Mouse (Mus musculus) kidney, postnatal 14 days (tissue): ENCODE data around the gene Gm38394.
"Not testable (repeated sequence)": the region's sequence is repeated elsewhere in the genome, so short reads cannot be mapped to it uniquely, and the experiment has no call there.

Experiments used
- DNase-seq: peaks from one replicate; pipeline ENCODE4 v3.0.0; 2022; ENCODE audit warnings: mixed read lengths

Gm38394 gene

DNA sequence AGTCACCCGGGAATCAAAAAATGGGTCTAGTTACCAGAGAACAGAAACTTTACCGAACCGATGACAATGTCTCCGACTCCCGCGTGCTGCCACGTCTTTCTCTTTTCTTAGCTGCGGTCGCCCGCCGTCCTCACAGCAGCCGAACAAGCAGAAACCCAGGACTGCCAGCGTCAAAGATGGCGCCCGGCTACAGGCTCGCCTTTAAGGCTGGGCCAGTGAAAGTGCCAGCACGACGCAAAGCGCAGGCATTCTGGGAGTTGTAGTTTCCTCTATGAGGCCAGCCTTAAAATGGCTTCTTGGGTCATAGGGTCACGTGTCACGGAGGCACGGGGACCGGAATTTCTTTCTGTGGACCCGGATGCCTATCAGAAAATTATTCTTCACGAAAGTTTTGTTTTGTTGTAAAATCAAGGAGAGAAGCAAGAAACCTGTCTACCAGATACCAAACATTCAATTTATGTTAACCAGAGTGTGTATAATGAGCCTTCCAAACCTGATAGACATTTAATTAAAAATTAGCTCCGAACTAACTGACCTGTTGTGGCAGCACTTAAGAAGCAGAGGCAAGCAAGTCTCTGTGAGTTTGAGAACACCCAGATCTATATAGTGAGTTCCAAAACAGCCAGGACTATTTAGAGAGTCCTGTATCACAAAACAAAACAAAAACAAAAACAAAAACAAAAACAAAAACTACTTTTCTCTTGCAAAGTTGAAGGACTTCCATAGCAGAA is at the start of gene Gm38394:
Gene Gm38394 (minus strand): TSS at position 116 of the 731 bp plus-strand sequence.
- DNase-seq = peak; percentile 95

DNA sequence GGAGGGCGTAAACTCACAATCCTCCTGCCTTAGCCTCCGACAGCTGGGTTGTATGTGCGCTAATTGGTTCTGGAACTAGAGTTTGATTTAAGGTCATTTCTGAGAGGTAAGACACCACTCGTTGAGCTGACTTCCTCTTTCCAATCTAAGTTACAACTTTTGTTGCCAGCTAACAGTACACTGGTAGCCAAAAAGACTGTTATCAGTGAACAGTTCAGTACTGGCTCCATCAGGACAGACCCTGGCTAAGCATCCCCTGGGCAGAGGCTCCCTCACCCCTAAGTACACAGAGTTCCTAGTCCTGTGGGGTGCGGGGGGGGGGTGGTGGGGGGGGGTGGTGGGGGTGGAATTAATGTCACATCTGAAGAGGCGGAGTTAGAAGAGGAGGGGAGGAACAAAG is 49.8 kb upstream of the Gm38394 start:
- DNase-seq = no peak

DNA sequence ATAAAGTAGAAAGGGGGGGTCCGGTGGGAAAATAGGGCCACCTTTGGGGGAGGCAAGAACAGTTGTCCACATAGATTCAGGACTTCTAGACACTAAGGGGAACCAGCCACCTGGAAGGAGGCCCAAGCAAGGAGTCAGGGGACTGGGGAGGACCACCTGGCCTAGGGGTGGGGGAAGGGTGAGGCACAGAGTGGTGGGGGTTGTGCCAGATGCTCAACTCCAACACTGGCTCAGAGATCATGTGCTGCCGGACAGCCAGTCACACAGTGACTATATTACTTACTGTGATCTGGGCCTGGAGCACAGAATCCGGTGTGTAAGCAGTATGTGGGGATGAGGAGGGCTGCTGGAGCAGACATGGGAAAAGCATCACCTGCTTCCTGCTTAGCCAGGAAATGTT is 48.2 kb upstream of the Gm38394 start:
- no peak for DNase-seq

DNA sequence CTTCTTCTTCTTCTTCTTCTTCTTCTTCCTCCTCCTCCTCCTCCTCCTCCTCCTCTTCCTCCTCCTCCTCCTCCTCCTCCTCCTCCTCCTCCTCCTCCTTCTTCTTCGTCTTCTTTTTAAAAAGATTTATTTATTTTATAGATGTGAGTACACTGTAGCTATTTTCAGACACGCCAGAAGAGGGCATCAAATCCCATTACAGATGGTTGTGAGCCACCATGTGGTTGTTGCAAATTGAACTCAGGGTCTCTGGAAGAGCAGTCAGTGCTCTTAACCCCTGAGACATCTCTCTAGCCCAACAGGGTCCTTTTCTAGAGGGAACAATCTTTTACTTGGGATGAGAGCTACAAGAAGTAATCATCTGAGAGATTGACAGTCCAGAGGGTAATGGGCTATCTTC is 40.7 kb upstream of the Gm38394 start:
- peak; percentile 41 for DNase-seq

GRCm38 (mm10) chr1:133697935-133698620 is 37.0 kb upstream of the Gm38394 start:
- DNase-seq = no peak

GRCm38 (mm10) chr1:133695901-133696300 is 34.8 kb upstream of the Gm38394 start:
- peak; percentile 92 for DNase-seq

DNA sequence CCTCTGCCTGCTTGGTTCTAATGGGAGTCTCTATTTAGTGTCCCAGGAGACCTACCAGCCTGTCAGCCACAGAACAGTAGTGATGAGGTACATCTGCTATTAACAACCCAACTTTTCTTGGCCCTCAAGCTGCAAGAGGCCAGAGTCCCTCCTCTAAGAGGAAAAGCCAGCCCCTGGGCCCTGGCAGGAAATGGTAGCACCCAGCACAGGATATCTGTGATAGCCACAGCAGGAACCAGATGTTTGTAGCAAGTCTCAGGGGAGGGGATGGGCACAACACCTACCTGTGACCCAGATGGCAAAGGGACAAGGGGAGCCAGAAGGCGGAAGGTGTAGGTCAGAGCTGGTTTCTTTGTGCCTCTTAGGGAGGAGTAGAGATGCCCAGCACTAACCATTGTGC is 33.8 kb upstream of the Gm38394 start:
- DNase-seq = peak; percentile 45

- DNase-seq = peak; percentile 47
Observed at GRCm38 (mm10) chr1:133694301-133694700, 33.2 kb upstream of the Gm38394 start.

DNA sequence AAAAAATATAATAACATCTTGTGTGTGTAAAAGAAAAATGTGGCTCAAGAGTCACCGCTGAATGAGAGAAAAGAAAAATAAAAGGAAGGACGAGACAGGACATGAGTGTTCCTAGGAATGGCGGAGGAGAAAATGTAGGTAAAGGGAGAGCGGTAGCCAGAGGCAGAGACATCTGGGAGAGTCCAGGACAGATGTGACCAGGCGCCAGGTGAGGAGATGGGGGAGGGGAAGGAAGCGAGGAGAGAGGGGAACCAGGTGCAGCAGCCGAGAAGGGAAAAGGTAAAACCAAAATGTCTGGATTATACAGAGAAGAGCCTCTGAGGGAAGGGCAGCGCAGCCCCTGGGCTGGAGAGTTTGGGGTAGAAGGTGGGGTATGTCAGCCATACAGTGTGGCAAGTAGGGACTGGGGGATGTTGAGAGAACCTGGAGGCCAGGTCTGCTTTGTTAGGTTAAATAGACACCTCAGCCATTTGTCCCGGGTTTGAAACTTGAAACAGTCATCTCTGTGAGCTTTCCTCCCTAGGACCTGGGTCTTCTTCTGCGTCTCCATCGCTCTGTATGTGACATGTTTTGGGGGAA is 32.5 kb upstream of the Gm38394 start:
- no peak for DNase-seq

DNA sequence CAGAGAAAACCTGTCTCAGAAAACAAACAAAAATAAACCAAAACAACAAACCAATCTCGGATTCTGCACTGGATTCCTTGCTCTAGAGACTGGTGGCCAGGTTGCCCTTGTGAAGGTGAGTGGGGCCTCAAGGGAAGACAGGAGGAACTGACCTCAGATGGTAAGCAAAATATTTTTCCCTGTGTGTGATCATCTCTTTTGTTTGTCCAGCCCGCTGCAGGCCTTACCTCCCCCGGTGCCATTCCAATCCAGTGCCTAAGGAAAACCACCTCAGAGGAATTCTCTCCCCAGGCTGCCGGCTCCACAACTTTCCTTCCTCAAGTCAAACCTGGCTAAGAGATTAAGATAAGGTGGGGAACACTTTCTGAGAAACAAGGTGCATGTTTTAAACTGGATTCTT is 31.1 kb upstream of the Gm38394 start:
- no peak for DNase-seq

- no peak for DNase-seq
Observed at GRCm38 (mm10) chr1:133691046-133691445, 29.9 kb upstream of the Gm38394 start.

- DNase-seq = no peak
Observed at GRCm38 (mm10) chr1:133689897-133690296, 28.8 kb upstream of the Gm38394 start, which contains the start of gene Lax1. Lax1 (minus strand) TSS chr1:133690108.

GRCm38 (mm10) chr1:133688301-133688700 is 27.2 kb upstream of the Gm38394 start:
- DNase-seq = no peak

DNA sequence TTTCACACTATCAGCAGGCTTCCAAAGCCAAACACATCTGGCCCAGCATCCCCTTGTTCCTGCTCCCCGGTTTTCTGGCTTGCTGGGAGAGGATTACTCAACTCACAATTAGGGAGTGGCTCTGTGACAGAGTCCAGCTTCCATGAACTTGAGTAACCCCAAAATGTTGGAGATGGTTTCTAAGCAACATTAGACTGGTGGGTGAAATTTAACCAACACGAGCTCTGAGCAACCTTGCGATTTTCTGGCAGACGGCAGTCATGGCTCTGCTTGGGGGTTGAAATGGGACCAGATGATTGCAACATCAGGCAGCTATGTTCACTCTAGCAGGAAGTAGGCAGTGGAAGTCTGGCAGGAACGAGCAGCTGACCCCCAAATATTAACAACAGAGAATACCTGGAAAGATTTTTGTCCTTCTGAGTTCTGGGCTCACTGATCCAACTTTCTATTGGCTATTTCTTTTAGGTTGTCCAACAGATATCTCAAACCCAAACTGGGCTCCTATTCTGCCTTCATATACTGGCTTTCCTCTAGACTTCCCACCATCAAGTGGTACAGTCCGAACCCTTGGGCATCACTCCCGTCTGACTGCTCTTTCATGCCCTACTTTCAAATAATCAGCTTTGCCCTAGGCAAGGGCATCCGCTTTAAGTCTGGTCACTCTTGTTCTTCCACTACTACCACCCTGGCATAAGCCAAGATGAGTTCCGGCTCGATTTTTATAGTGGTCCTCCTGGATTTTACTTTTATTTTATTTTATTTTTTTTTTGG is 24.8 kb upstream of the Gm38394 start:
- peak; percentile 83 for DNase-seq

DNA sequence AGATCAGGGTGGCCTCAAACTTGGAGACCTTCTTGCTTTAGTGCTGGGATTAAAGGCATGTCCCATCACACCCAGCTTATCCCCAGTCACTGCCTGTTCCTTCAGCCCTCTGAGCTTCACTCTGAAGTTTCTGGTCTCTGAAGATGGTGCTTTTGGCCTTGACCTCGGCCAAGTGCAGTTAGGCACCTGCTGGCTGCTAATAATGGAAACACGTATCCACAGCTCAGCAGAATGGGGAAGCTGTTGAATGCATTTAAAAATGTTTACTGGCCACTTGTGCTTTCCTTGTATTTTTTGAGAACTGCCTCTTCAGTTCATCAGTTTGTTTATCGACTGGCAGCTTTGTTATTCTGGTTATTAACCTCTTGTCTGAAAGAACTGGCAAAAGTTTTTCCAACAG is 10.7 kb upstream of the Gm38394 start:
- no peak for DNase-seq

DNA sequence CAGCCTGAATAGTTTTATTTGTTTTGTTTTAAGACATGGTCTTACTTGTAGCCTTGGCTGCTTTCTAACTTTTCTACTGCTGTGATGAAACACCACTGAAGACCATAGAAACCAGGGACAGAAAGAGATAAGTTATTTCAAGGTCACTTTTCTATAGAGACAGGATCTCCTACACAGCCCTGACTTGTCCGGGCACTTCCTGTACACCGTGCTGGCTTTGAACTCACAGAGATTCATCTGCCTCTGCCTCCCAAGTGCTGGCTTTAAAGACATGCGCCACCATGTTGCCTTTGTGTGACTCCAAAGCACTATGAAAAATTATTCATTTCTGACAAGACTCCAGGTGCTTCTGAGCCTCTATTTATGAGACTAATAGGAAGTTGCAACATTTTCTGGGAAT is 10.1 kb upstream of the Gm38394 start:
- no peak for DNase-seq

DNA sequence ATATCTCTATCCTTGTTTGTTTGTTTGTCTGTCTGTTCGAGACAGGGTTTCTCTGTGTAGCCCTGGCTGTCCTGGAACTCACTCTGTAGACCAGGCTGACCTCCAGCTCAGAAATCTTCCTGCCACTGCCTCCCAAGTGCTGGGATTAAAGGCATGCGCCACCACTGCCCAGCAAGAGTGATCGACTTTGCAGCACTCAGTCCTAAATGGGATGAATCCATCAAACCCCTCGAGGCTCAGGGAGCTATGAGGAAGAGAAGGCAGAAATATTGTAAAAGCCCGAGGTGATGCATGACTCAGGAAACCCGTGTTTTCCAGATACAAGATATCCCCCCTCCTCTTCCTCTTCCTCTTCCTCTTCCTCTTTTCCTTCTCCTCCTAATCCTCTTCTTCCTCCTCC is 9.7 kb upstream of the Gm38394 start:
- DNase-seq = no peak

DNA sequence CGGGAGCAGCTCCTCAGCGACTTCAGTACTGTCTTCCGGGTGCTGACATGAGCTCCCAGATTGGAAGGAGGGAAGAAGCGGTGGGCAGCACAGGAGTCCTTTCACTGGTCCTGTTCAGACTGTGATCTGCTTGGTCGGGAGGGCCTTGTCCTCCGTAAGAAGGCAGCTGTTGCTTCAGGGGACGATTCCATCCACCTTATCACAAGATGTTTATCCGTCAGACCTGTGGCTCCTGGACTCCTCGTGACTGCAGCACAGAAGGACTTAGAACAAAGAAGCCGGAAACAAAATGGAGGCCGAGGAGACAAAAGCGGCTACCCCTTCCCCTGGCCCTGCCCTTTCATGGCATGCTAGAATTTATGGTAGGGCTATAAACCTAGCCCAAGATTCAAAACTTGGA is 9.1 kb upstream of the Gm38394 start:
- DNase-seq = no peak

DNA sequence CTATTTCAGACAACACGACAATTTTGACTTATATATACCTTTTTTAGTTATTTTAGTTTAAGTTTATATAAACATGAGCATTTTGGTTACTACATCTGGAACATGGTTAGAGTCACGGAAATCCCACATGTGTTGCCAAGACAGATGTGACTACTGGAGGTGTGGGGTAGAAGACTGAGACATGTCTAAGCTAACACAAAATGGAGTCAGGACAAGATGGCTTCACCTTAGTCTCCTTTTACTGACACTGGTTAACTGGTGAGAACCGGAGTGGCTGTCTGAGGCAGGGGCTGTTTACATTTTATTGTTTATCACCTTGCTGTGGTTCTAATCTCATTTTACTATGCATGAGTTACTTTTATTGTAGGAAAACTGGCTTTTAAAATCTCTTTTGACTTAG is 7.5 kb upstream of the Gm38394 start:
- no peak for DNase-seq

GRCm38 (mm10) chr1:133667721-133668120 is 6.6 kb upstream of the Gm38394 start:
- DNase-seq = no peak

GRCm38 (mm10) chr1:133665713-133666112 is 4.6 kb upstream of the Gm38394 start:
- not testable (repeated sequence) for DNase-seq

DNA sequence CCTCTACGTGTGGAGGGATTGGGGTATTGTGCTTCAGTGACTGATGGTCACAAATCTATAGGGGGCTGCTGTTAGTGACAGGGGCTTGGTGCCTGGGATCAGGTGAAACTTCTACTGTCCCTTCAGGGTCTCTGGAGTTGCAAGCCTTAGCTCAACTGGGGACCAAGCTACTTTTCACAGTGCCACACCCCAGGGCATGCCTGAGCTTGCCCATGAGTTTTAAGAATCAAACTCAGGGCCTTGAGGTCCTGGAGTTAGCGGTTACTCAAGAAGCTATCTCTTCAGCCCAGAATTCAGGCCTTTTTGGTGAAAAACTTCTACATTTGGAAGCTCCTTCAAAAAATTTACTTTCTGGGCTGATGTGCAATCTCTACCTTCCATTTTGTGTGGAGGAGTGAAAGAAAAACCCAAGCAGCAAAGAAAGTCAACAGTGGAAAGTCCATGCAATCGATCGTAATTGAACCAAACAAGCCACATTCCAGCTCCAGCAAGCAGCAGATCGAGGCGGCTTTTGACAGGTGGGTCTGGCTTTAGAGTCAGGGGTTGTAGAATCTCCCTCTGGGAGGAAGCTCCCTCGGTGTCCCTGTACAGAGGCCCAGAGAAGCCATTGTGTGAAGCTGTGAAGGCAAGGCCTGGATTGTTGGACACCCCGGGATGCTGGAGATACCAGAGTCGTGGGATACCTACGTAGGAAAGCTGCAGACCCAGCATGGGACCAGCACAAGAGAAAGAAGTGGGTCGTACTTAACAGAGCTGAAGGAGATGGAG is 3.3 kb upstream of the Gm38394 start:
- DNase-seq = no peak

- DNase-seq = no peak
Observed at GRCm38 (mm10) chr1:133663427-133663826, 2.3 kb upstream of the Gm38394 start.
